Mouse (Mus musculus) hindbrain, embryonic 13.5 days (tissue): ENCODE data around the gene Zfp423. TPM values are rescaled to one million over a fixed set of nuclear protein-coding genes. Genes with fewer than 3 reads are reported as not detected.

Experiments used
- ATAC-seq: fragments of 200-750 bp; cut with Nextera tagmentation; 2 replicates; pipeline ENCODE4 v1.8.0; 2017; ENCODE audit warnings: moderate TSS enrichment; ENCODE audit not compliant: low FRiP score
- H3K27ac ChIP-seq: fragments of 300-500 bp; sonication (generic); 2 replicates; pipeline ENCODE4 v1.5.1; 2015; ENCODE audit warnings: inconsistent platforms, mild to moderate bottlenecking, moderate library complexity
- H3K27me3 ChIP-seq: fragments of 300-500 bp; sonication (generic); 2 replicates; pipeline ENCODE4 v1.6.1; 2015; ENCODE audit warnings: mild to moderate bottlenecking, inconsistent platforms
- H3K36me3 ChIP-seq: fragments of 300-500 bp; sonication (generic); 2 replicates; pipeline ENCODE4 v1.6.1; 2015; ENCODE audit warnings: mild to moderate bottlenecking, inconsistent platforms
- H3K4me1 ChIP-seq: fragments of 300-500 bp; sonication (generic); replicated peaks from 2 replicates; pipeline ENCODE4 v1.6.1; 2015; ENCODE audit warnings: inconsistent platforms
- H3K4me2 ChIP-seq: fragments of 300-500 bp; sonication (generic); 2 replicates; pipeline ENCODE4 v1.6.1; 2015; ENCODE audit warnings: inconsistent platforms, mild to moderate bottlenecking, moderate library complexity
- H3K4me3 ChIP-seq: fragments of 300-500 bp; sonication (generic); 2 replicates; pipeline ENCODE4 v1.5.1; 2015; ENCODE audit warnings: mild to moderate bottlenecking, inconsistent platforms
- H3K9ac ChIP-seq: fragments of 300-500 bp; sonication (generic); 2 replicates; pipeline ENCODE4 v1.6.1; 2015; ENCODE audit warnings: mild to moderate bottlenecking, inconsistent platforms
- H3K9me3 ChIP-seq: fragments of 300-500 bp; sonication (generic); 2 replicates; pipeline ENCODE4 v1.6.1; 2016; ENCODE audit warnings: inconsistent platforms
- WGBS: fragments of 180-500 bp; shearing (Covaris S2); methylation state at CpG from one replicate; pipeline ENCODE4 v1.1.7; 2015; 5-methylcytosine and 5-hydroxymethylcytosine counted together
- polyA plus RNA-seq: library from polyadenylated mRNA; unstranded; fragments of >200 nt; fragmentation: Nextera tagmentation; extraction: Ambion mirVana; gene quantifications from 2 replicates; pipeline ENCODE4 v1.2.1, GENCODE M21; 2015

The Zfp423 gene
- polyA plus RNA-seq, 1 experiment from 2014 or later, result 39.6 TPM

- H3K4me1 ChIP-seq, result peaks cover 78% of the 10 kb centered on the region
- H3K9me3 ChIP-seq, result no peaks in the 10 kb centered on the region
- H3K9ac ChIP-seq, result no peak overlapping the region
- H3K27me3 ChIP-seq, result no peaks in the 10 kb centered on the region
- no peak overlapping the region for H3K4me2 ChIP-seq
- no peak overlapping the region for H3K27ac ChIP-seq
- no peak overlapping the region for H3K4me3 ChIP-seq
- WGBS, result 20% methylated on average over 6 of the region's 6 CpGs
- H3K36me3 ChIP-seq, result 0 out of 2 replicates have a peak, but pooled peaks cover 2% of the 10 kb centered on the region
- no peak for ATAC-seq
Observed at GRCm38 (mm10) chr8:87940646-87941045, 18.7 kb downstream of the Zfp423 start.

- no peak overlapping the region for H3K4me3 ChIP-seq
- 15% methylated on average over 8 of the region's 8 CpGs for WGBS
- peak overlapping the region; percentile 74 for H3K27ac ChIP-seq
- peak overlapping the region; percentile 50 for H3K4me2 ChIP-seq
- ATAC-seq, result no peak
- no peaks in the 10 kb centered on the region for H3K9me3 ChIP-seq
- H3K4me1 ChIP-seq, result peaks cover 73% of the 10 kb centered on the region
- no peaks in the 10 kb centered on the region for H3K27me3 ChIP-seq
- peak overlapping the region; percentile 36 for H3K9ac ChIP-seq
- no peaks in the 10 kb centered on the region for H3K36me3 ChIP-seq
Observed at GRCm38 (mm10) chr8:87939308-87939936, 20.0 kb downstream of the Zfp423 start.

- no peaks in the 10 kb centered on the region for H3K27me3 ChIP-seq
- ATAC-seq, result peak; percentile 77
- no peaks in the 10 kb centered on the region for H3K36me3 ChIP-seq
- peaks cover 73% of the 10 kb centered on the region for H3K4me1 ChIP-seq
- H3K9ac ChIP-seq, result peak overlapping the region; percentile 36
- no peaks in the 10 kb centered on the region for H3K9me3 ChIP-seq
- H3K4me2 ChIP-seq, result peak overlapping the region; percentile 50
- 2% methylated on average over 20 of the region's 20 CpGs for WGBS
- peak overlapping the region; percentile 74 for H3K27ac ChIP-seq
- H3K4me3 ChIP-seq, result peak overlapping the region; percentile 15
Observed at GRCm38 (mm10) chr8:87938351-87939232, 20.8 kb downstream of the Zfp423 start.

- Histone ChIP-seq H3K27ac (peak overlapping the region; percentile 74; the same call in 1 of the 2 replicates), H3K4me1 (peaks cover 74% of the 10 kb centered on the region), H3K27me3 (no peaks in the 10 kb centered on the region), H3K36me3 (no peaks in the 10 kb centered on the region), H3K9me3 (no peaks in the 10 kb centered on the region), H3K4me3 (no peak overlapping the region), H3K4me2 (no peak overlapping the region), H3K9ac (no peak overlapping the region)
- ATAC-seq, result no peak
- WGBS, result 45% methylated on average over 3 of the region's 3 CpGs
Observed at GRCm38 (mm10) chr8:87937211-87937610, 22.2 kb downstream of the Zfp423 start.

GRCm38 (mm10) chr8:87935088-87935680, 24.2 kb downstream of the Zfp423 start:
- Histone ChIP-seq H3K4me2 (no peak overlapping the region), H3K4me1 (peaks cover 75% of the 10 kb centered on the region), H3K4me3 (no peak overlapping the region), H3K36me3 (no peaks in the 10 kb centered on the region), H3K9ac (no peak overlapping the region), H3K27me3 (no peaks in the 10 kb centered on the region), H3K9me3 (no peaks in the 10 kb centered on the region), H3K27ac (no peak overlapping the region)
- ATAC-seq, result no peak
- 92% methylated on average over 6 of the region's 6 CpGs for WGBS

GRCm38 (mm10) chr8:87934175-87934574, 25.2 kb downstream of the Zfp423 start:
- H3K4me2 ChIP-seq, result no peak overlapping the region
- ATAC-seq, result no peak
- H3K9me3 ChIP-seq, result no peaks in the 10 kb centered on the region
- H3K27me3 ChIP-seq, result no peaks in the 10 kb centered on the region
- H3K4me3 ChIP-seq, result no peak overlapping the region
- 0 out of 2 replicates have a peak overlapping the region, but pooled peaks have one; percentile 35 for H3K27ac ChIP-seq
- WGBS, result 64% methylated on average over 13 of the region's 13 CpGs
- no peaks in the 10 kb centered on the region for H3K36me3 ChIP-seq
- no peak overlapping the region for H3K9ac ChIP-seq
- H3K4me1 ChIP-seq, result peaks cover 72% of the 10 kb centered on the region

- no peaks in the 10 kb centered on the region for H3K36me3 ChIP-seq
- peaks cover 72% of the 10 kb centered on the region for H3K4me1 ChIP-seq
- H3K4me3 ChIP-seq, result no peak overlapping the region
- no peaks in the 10 kb centered on the region for H3K27me3 ChIP-seq
- ATAC-seq, result no peak
- H3K9me3 ChIP-seq, result no peaks in the 10 kb centered on the region
- H3K9ac ChIP-seq, result no peak overlapping the region
- peak overlapping the region; percentile 24; the same call in 1 of the 2 replicates for H3K27ac ChIP-seq
- no peak overlapping the region for H3K4me2 ChIP-seq
- 49% methylated on average over 8 of the region's 8 CpGs for WGBS
Observed at GRCm38 (mm10) chr8:87933752-87934151, 25.6 kb downstream of the Zfp423 start.

GRCm38 (mm10) chr8:87928857-87929256, 30.5 kb downstream of the Zfp423 start:
- H3K27ac ChIP-seq, result no peak overlapping the region
- no peak overlapping the region for H3K4me2 ChIP-seq
- no peak overlapping the region for H3K4me3 ChIP-seq
- no peaks in the 10 kb centered on the region for H3K36me3 ChIP-seq
- no peaks in the 10 kb centered on the region for H3K9me3 ChIP-seq
- peaks cover 64% of the 10 kb centered on the region for H3K4me1 ChIP-seq
- H3K9ac ChIP-seq, result no peak overlapping the region
- no peaks in the 10 kb centered on the region for H3K27me3 ChIP-seq
- no peak for ATAC-seq
- 33% methylated on average over 2 of the region's 2 CpGs for WGBS

- WGBS, result 66% methylated on average over 10 of the region's 10 CpGs
- no peaks in the 10 kb centered on the region for H3K27me3 ChIP-seq
- peaks cover 61% of the 10 kb centered on the region for H3K4me1 ChIP-seq
- no peak overlapping the region for H3K9ac ChIP-seq
- no peaks in the 10 kb centered on the region for H3K36me3 ChIP-seq
- H3K4me3 ChIP-seq, result no peak overlapping the region
- ATAC-seq, result no peak
- H3K4me2 ChIP-seq, result no peak overlapping the region
- peak overlapping the region; percentile 37 for H3K27ac ChIP-seq
- H3K9me3 ChIP-seq, result no peaks in the 10 kb centered on the region
Observed at GRCm38 (mm10) chr8:87927034-87927830, 32.2 kb downstream of the Zfp423 start.

- no peaks in the 10 kb centered on the region for H3K27me3 ChIP-seq
- H3K9ac ChIP-seq, result no peak overlapping the region; the same call in 1 of the 2 replicates
- H3K4me2 ChIP-seq, result no peak overlapping the region
- no peaks in the 10 kb centered on the region for H3K9me3 ChIP-seq
- no peaks in the 10 kb centered on the region for H3K36me3 ChIP-seq
- H3K4me3 ChIP-seq, result no peak overlapping the region
- H3K4me1 ChIP-seq, result peaks cover 60% of the 10 kb centered on the region
- WGBS, result 68% methylated on average over 7 of the region's 7 CpGs
- peak overlapping the region; percentile 67 for H3K27ac ChIP-seq
- no peak for ATAC-seq
Observed at GRCm38 (mm10) chr8:87926098-87926890, 33.1 kb downstream of the Zfp423 start.

- Histone ChIP-seq H3K36me3 (no peaks in the 10 kb centered on the region), H3K27ac (no peak overlapping the region), H3K4me3 (no peak overlapping the region), H3K9ac (no peak overlapping the region), H3K27me3 (no peaks in the 10 kb centered on the region), H3K4me1 (peaks cover 49% of the 10 kb centered on the region), H3K4me2 (no peak overlapping the region), H3K9me3 (no peaks in the 10 kb centered on the region)
- WGBS, result 77% methylated on average over 6 of the region's 6 CpGs
- no peak for ATAC-seq
Observed at GRCm38 (mm10) chr8:87922936-87923335, 36.5 kb downstream of the Zfp423 start.
